ENCODE assay signal across 9 mouse cellular contexts in genomic region chr1:86046833-86047563, GRCm38 (mm10). TPM values are rescaled to one million over a fixed set of nuclear protein-coding genes. Genes with fewer than 3 reads are reported as not detected.
DNase-seq lines count a peak whose midpoint lies in the region; ATAC-seq and TF ChIP-seq lines count a peak whose summit lies in the region.
"Had no signal": no experiment of that assay in that cellular context is flagged by ENCODE, and none has a peak within 500 bp of the region (broad histone marks: within the 10 kb centered on the region; RNA-seq: fewer than 3 reads in every experiment).

No protein-coding gene starts in this region.

- H3K4me1 ChIP-seq in erythroblast, embryonic 14.5 days (ENCODE audit: control insufficient read depth), result no peaks in the 10 kb centered on the region
- H3K4me1 ChIP-seq in E14TG2a.4 (replicated peaks; ENCODE audit: low read depth, low read length), result peaks cover 16% of the 10 kb centered on the region
- peaks cover 3% of the 10 kb centered on the region; the same call in 1 of the 2 replicates for H3K4me1 ChIP-seq in forebrain, postnatal 0 days (ENCODE audit: insufficient read depth)
- H3K4me1 ChIP-seq in liver, embryonic 15.5 days (replicated peaks), result no peaks in the 10 kb centered on the region

- no peaks in the 10 kb centered on the region; the same call in 1 of the 2 replicates for H3K36me3 ChIP-seq in erythroblast, embryonic 14.5 days (ENCODE audit: control insufficient read depth)
- no peaks in the 10 kb centered on the region for H3K36me3 ChIP-seq in E14TG2a.4 (ENCODE audit: insufficient read depth, low read length)
- H3K36me3 ChIP-seq in forebrain, postnatal 0 days (ENCODE audit: insufficient read depth), result no peaks in the 10 kb centered on the region
- no peaks in the 10 kb centered on the region for H3K36me3 ChIP-seq in liver, embryonic 15.5 days (replicated peaks)

- H3K9ac ChIP-seq in forebrain, postnatal 0 days, result no peak overlapping the region
- no peak overlapping the region for H3K9ac ChIP-seq in liver, embryonic 15.5 days

- H3K27ac ChIP-seq in forebrain, postnatal 0 days (ENCODE audit: low read depth, low read length), result no peak overlapping the region
- peak overlapping the region; percentile 78 for H3K27ac ChIP-seq in liver, embryonic 15.5 days (replicated peaks)

- WGBS in forebrain, postnatal 0 days, result 11% methylated on average over 24 of the region's 24 CpGs
- 8% methylated on average over 24 of the region's 24 CpGs for WGBS in liver, embryonic 15.5 days (ENCODE audit: insufficient replicate concordance)

- peaks cover 7% of the 10 kb centered on the region; the same call in 1 of the 2 replicates for H3K9me3 ChIP-seq in erythroblast, embryonic 14.5 days (ENCODE audit: control insufficient read depth, low read length)
- peaks cover 4% of the 10 kb centered on the region for H3K9me3 ChIP-seq in E14TG2a.4 (ENCODE audit: low read length)
- no peaks in the 10 kb centered on the region for H3K9me3 ChIP-seq in forebrain, postnatal 0 days (ENCODE audit: low read length)
- no peaks in the 10 kb centered on the region for H3K9me3 ChIP-seq in liver, embryonic 15.5 days (replicated peaks)

- peak overlapping the region; percentile 57 for H3K4me3 ChIP-seq in erythroblast, embryonic 14.5 days (replicated peaks)
- peak overlapping the region; percentile 77 for H3K4me3 ChIP-seq in E14TG2a.4 (replicated peaks; ENCODE audit: low read length)
- H3K4me3 ChIP-seq in forebrain, postnatal 0 days (ENCODE audit: low read depth, low read length), result peak overlapping the region; percentile 58
- H3K4me3 ChIP-seq in liver, embryonic 15.5 days (replicated peaks), result peak overlapping the region; percentile 55

- H3K4me2 ChIP-seq in forebrain, postnatal 0 days (ENCODE audit: low read depth), result peak overlapping the region; percentile 97
- peak overlapping the region; percentile 63 for H3K4me2 ChIP-seq in liver, embryonic 15.5 days

- peaks cover 73% of the 10 kb centered on the region for H3K27me3 ChIP-seq in erythroblast, embryonic 14.5 days (ENCODE audit: control insufficient read depth)
- H3K27me3 ChIP-seq in E14TG2a.4 (ENCODE audit: insufficient read depth, low read length), result peaks cover 66% of the 10 kb centered on the region
- H3K27me3 ChIP-seq in forebrain, postnatal 0 days (ENCODE audit: insufficient read depth, low read length), result peaks cover 4% of the 10 kb centered on the region; the same call in 1 of the 2 replicates
- peaks cover 64% of the 10 kb centered on the region for H3K27me3 ChIP-seq in liver, embryonic 15.5 days

- no peak for ATAC-seq in erythroblast, adult 5-6 weeks (replicated peaks; ENCODE audit: low FRiP score, poor library complexity, severe bottlenecking)
- peak; percentile 3; the same call in 1 of the 2 replicates for ATAC-seq in forebrain, postnatal 0 days
- ATAC-seq in liver, embryonic 15.5 days (ENCODE audit: insufficient read depth), result no peak

- TF ChIP-seq CTCF in E14TG2a.4 (conservative IDR thresholded peaks at IDR 0.05; ENCODE audit: low read length), result no peak
- no peak for TF ChIP-seq CTCF in forebrain, postnatal 0 days (IDR thresholded peaks at IDR 0.05; ENCODE audit: low read depth)

- DNase-seq in forebrain, postnatal 0 days, result no peak
- no peak for DNase-seq in urinary bladder, postnatal 14 days (ENCODE audit: low spot score)
- no peak for DNase-seq in spleen, adult 12 weeks (ENCODE audit: low spot score)
- DNase-seq in retina, postnatal 1 day, result no peak

RNA-seq across cellular contexts. Expression of gene 2810459M11Rik, which starts 1.3 kb away (rescaled TPM):
- 0.03 and 0.04 TPM in 2 replicates for polyA plus RNA-seq in erythroblast, embryonic 14.5 days (2012)
- not detected in 2 replicates for total RNA-seq in erythroblast, adult 5-6 weeks (2015; ENCODE audit: low replicate concordance)
- total RNA-seq in erythroblast, adult 5-6 weeks (2017; ENCODE audit: low replicate concordance), result not detected in 2 replicates
- 22.6 and 30.5 TPM in 2 replicates for total RNA-seq in forebrain, postnatal 0 days (2014; rRNA removed)
- 9.3 and 13.6 TPM in 2 replicates for polyA plus RNA-seq in forebrain, postnatal 0 days (2015; fragmentation: Nextera tagmentation; extraction: Ambion mirVana)
- polyA plus RNA-seq in liver, embryonic 15.5 days (2015; fragmentation: Nextera tagmentation; extraction: Ambion mirVana), result 24.0 and 28.1 TPM in 2 replicates
- total RNA-seq: granulocyte monocyte progenitor cell, adult 5-6 weeks had no signal

RNA-seq across cellular contexts. Expression of gene Psmd1, which starts 17.2 kb away (rescaled TPM):
- 3.4 and 3.8 TPM in 2 replicates for polyA plus RNA-seq in erythroblast, embryonic 14.5 days (2012)
- 35.3 and 52.3 TPM in 2 replicates for total RNA-seq in erythroblast, adult 5-6 weeks (2015; ENCODE audit: low replicate concordance)
- total RNA-seq in erythroblast, adult 5-6 weeks (2017; ENCODE audit: low replicate concordance), result 67.7 and 69.2 TPM in 2 replicates
- total RNA-seq in forebrain, postnatal 0 days (2014; rRNA removed), result 106 and 133 TPM in 2 replicates
- 164 and 184 TPM in 2 replicates for polyA plus RNA-seq in forebrain, postnatal 0 days (2015; fragmentation: Nextera tagmentation; extraction: Ambion mirVana)
- 88.6 and 90.5 TPM in 2 replicates for polyA plus RNA-seq in liver, embryonic 15.5 days (2015; fragmentation: Nextera tagmentation; extraction: Ambion mirVana)

RNA-seq across cellular contexts. Expression of gene Spata3, which starts 30.4 kb away (rescaled TPM):
- polyA plus RNA-seq in erythroblast, embryonic 14.5 days (2012), result not detected in 2 replicates
- total RNA-seq in erythroblast, adult 5-6 weeks (2015; ENCODE audit: low replicate concordance), result not detected in 2 replicates
- total RNA-seq in erythroblast, adult 5-6 weeks (2017; ENCODE audit: low replicate concordance), result not detected in 2 replicates
- 0.54 TPM in 1 of 2 replicates, not detected in the other for total RNA-seq in forebrain, postnatal 0 days (2014; rRNA removed)
- 0.92 and 0.94 TPM in 2 replicates for polyA plus RNA-seq in forebrain, postnatal 0 days (2015; fragmentation: Nextera tagmentation; extraction: Ambion mirVana)
- polyA plus RNA-seq in liver, embryonic 15.5 days (2015; fragmentation: Nextera tagmentation; extraction: Ambion mirVana), result 0.24 and 0.26 TPM in 2 replicates
- total RNA-seq: granulocyte monocyte progenitor cell, adult 5-6 weeks had no signal

Comparison
In these comparisons a context has a peak if more than half of its experiments do, and no peak if none do; other contexts are left out.
1. RNA of gene Psmd1, which starts 17.2 kb away (polyA plus RNA-seq): 164 to 184 TPM in forebrain, postnatal 0 days and 88.6 to 90.5 TPM in liver, embryonic 15.5 days; 3.4 to 3.8 TPM in erythroblast, embryonic 14.5 days; every median in the first group is over 10 times any median in the second.
2. Peak in every context shown above with its lines, with median percentiles within 50 percentile points of each other: H3K4me3 ChIP-seq.